Mouse (Mus musculus) neural tube, embryonic 12.5 days (tissue): ENCODE measurements around the gene Ublcp1. TPM values are rescaled to one million over a fixed set of nuclear protein-coding genes. Genes with fewer than 3 reads are reported as not detected.

ENCODE experiments used
- ATAC-seq: fragments of 200-750 bp; cut with Nextera tagmentation; 2 replicates; pipeline ENCODE4 v1.8.0; 2017; ENCODE audit warnings: low read depth, mild to moderate bottlenecking, moderate TSS enrichment, moderate library complexity; ENCODE audit not compliant: low FRiP score
- H3K27ac ChIP-seq: fragments of 300-500 bp; sonication (generic); 2 replicates; pipeline ENCODE4 v1.5.1; 2016
- H3K27me3 ChIP-seq: fragments of 300-500 bp; sonication (generic); replicated peaks from 2 replicates; pipeline ENCODE4 v1.6.1; 2016; ENCODE audit warnings: mild to moderate bottlenecking
- H3K36me3 ChIP-seq: fragments of 300-500 bp; sonication (generic); 2 replicates; pipeline ENCODE4 v1.6.1; 2016; ENCODE audit warnings: mild to moderate bottlenecking
- H3K4me1 ChIP-seq: fragments of 300-500 bp; sonication (generic); 2 replicates; pipeline ENCODE4 v1.6.1; 2016
- H3K4me2 ChIP-seq: fragments of 300-500 bp; sonication (generic); replicated peaks from 2 replicates; pipeline ENCODE4 v1.6.1; 2016; ENCODE audit warnings: mild to moderate bottlenecking
- H3K4me3 ChIP-seq: fragments of 300-500 bp; sonication (generic); 2 replicates; pipeline ENCODE4 v1.5.1; 2016
- H3K9ac ChIP-seq: fragments of 300-500 bp; sonication (generic); 2 replicates; pipeline ENCODE4 v1.6.1; 2016; ENCODE audit warnings: mild to moderate bottlenecking
- H3K9me3 ChIP-seq: fragments of 300-500 bp; sonication (generic); 2 replicates; pipeline ENCODE4 v1.6.1; 2016; ENCODE audit warnings: mild to moderate bottlenecking
- WGBS: fragments of 180-500 bp; shearing (Covaris S2); methylation state at CpG from one replicate; pipeline ENCODE4 v1.1.7; 2016; 5-methylcytosine and 5-hydroxymethylcytosine counted together
- polyA plus RNA-seq: library from polyadenylated mRNA; unstranded; fragments of >200 nt; fragmentation: Nextera tagmentation; extraction: Ambion mirVana; gene quantifications from 2 replicates; pipeline ENCODE4 v1.2.1, GENCODE M21; 2016

The Ublcp1 gene
- polyA plus RNA-seq, 1 experiment from 2014 or later: 70.8 TPM

DNA sequence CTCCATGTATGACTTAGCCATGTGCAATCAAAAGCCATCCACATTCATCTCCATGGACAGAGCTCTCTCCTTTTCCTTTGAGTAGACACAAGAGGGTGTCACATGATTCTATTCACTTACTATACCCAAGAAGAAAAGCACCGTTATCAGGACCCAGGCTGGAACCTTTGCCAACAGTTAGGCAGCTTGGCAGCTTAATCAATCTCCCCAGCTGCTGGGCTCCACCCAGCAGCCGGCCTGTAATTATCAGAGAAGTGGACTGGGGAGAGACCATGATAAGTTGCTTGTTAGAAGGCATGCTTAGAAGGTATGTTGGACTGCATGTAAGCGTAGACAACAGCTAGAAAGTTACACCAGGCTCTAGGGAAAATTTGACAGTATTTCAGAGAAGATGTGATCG is 38.6 kb upstream of the Ublcp1 start:
- H3K4me3 ChIP-seq: no peak overlapping the region
- no peaks in the 10 kb centered on the region for H3K27me3 ChIP-seq
- no peak overlapping the region for H3K9ac ChIP-seq
- 78% methylated on average over 4 of the region's 4 CpGs for WGBS
- H3K4me1 ChIP-seq: no peaks in the 10 kb centered on the region
- H3K9me3 ChIP-seq: no peaks in the 10 kb centered on the region
- no peak for ATAC-seq
- no peaks in the 10 kb centered on the region for H3K36me3 ChIP-seq
- no peak overlapping the region for H3K4me2 ChIP-seq
- no peak overlapping the region for H3K27ac ChIP-seq

DNA sequence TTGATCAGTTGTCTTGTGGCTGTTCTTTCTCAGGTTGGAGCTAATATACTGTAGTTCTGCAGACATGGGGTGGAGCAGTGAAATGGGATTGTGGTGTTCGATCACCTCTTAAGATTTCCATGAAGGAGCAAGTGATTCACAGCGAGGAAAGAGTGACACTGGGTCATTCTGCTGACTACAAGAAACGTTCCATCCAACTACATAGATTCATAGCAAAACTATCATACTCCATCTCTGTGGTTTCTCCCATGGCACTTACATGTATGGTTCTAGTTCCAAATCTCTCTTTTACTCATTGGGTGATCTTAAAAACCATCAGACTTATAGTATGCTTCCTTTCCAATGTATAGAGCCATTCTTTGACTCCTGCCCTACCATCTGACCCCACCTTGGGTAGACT is 34.5 kb upstream of the Ublcp1 start:
- ATAC-seq: no peak
- no peak overlapping the region for H3K4me2 ChIP-seq
- WGBS: 88% methylated on average over 3 of the region's 3 CpGs
- H3K9ac ChIP-seq: no peak overlapping the region
- H3K27ac ChIP-seq: no peak overlapping the region
- H3K9me3 ChIP-seq: no peaks in the 10 kb centered on the region
- H3K36me3 ChIP-seq: no peaks in the 10 kb centered on the region
- no peaks in the 10 kb centered on the region for H3K27me3 ChIP-seq
- H3K4me1 ChIP-seq: no peaks in the 10 kb centered on the region
- H3K4me3 ChIP-seq: no peak overlapping the region

DNA sequence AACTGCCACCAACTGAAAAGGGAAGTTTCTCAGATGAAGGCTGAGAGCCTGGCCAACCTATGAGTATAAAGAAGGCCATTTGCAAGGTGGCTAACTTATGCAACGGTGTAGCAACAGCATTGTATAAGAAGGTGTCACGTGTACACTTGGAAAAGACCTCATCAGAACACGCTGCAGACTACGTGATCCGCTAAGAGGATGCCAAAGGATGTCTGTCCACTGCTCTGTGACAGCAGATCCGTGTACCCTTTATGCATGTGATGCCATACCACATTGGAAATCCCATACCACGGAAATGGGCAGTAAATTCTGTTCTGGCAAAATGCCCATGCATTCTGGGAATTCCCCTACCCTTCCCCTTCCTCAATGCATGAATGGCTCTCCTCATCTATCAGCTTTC is 33.8 kb upstream of the Ublcp1 start:
- no peak overlapping the region for H3K9ac ChIP-seq
- no peak for ATAC-seq
- no peaks in the 10 kb centered on the region for H3K4me1 ChIP-seq
- H3K9me3 ChIP-seq: no peaks in the 10 kb centered on the region
- H3K36me3 ChIP-seq: no peaks in the 10 kb centered on the region
- no peak overlapping the region for H3K27ac ChIP-seq
- no peak overlapping the region for H3K4me3 ChIP-seq
- WGBS: 88% methylated on average over 7 of the region's 7 CpGs
- H3K27me3 ChIP-seq: no peaks in the 10 kb centered on the region
- H3K4me2 ChIP-seq: no peak overlapping the region

DNA sequence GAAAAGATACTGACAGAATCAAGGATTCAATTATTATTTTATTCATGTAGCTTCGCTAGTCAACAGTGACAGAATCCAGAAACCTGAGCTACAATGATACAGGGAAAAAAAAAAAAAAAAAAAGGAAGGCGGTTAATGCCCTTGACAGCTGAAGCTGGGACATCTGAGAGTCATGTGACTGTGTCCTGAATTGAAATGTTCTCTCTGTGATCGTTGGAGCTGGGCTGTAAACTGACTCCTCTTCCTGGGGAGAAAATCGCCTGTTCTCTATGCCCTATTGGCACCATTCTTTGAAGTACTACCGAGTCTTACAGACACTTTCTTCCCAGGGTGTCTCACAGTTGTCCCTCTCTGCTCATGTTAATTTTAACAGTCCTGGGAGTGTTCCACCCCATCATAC is 32.6 kb upstream of the Ublcp1 start:
- no peaks in the 10 kb centered on the region for H3K9me3 ChIP-seq
- no peaks in the 10 kb centered on the region for H3K36me3 ChIP-seq
- 37% methylated on average over 5 of the region's 5 CpGs for WGBS
- no peak overlapping the region for H3K9ac ChIP-seq
- H3K4me3 ChIP-seq: no peak overlapping the region
- H3K4me1 ChIP-seq: no peaks in the 10 kb centered on the region
- no peak for ATAC-seq
- no peak overlapping the region for H3K27ac ChIP-seq
- H3K27me3 ChIP-seq: no peaks in the 10 kb centered on the region
- no peak overlapping the region for H3K4me2 ChIP-seq

GRCm38 (mm10) chr11:44501477-44501876 is 31.2 kb upstream of the Ublcp1 start:
- Histone ChIP-seq H3K4me1 (no peaks in the 10 kb centered on the region), H3K27ac (no peak overlapping the region), H3K9ac (no peak overlapping the region), H3K4me3 (no peak overlapping the region), H3K36me3 (no peaks in the 10 kb centered on the region), H3K9me3 (no peaks in the 10 kb centered on the region), H3K4me2 (no peak overlapping the region), H3K27me3 (no peaks in the 10 kb centered on the region)
- WGBS: 91% methylated on average over 2 of the region's 2 CpGs
- no peak for ATAC-seq

GRCm38 (mm10) chr11:44500966-44501365 is 30.7 kb upstream of the Ublcp1 start:
- WGBS: 87% methylated on average over 7 of the region's 7 CpGs
- Histone ChIP-seq H3K27me3 (no peaks in the 10 kb centered on the region), H3K9me3 (no peaks in the 10 kb centered on the region), H3K4me1 (no peaks in the 10 kb centered on the region), H3K4me3 (no peak overlapping the region), H3K27ac (no peak overlapping the region), H3K36me3 (no peaks in the 10 kb centered on the region), H3K4me2 (no peak overlapping the region), H3K9ac (no peak overlapping the region)
- no peak for ATAC-seq

DNA sequence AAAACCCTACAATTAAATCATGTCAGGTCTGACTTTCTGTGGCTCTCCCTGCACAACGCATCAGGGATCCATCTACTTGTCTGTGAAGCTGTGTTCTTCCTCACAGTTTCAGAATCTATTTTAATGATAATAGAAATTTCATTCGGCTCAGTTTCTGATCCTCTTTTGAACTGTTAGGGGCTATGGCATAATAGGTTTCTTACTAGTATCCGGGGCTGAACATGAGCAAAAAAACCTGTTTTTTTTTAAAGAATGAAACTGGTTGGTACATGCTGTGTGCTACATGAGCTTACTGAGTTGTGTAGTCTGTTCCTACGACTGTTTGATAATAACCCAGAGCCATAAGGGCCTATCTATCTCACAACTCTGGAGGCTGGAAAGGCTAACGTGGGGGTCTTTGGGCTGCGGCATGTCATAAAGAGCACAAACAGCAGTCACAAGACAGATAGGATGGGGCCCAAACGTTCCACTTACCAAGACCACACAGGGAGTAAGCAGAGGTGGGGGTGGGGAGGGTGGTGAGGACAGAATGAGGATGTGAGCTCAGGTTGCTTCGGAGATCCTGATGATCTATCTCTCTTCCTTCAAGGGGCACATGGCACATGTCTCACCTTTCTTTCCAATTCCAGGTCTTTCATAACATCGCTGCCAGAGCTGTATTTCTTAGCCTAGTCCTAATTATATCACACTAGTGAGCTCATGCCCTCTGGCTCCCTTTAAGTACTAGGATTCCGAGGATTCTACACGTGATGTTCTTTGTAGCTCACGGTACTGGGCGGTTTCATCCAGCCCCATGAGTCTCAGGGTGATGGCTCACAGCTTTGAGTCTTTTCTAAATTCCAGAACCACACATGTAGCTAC is 28.3 kb upstream of the Ublcp1 start:
- no peaks in the 10 kb centered on the region for H3K9me3 ChIP-seq
- 72% methylated on average over 13 of the region's 13 CpGs for WGBS
- H3K9ac ChIP-seq: no peak overlapping the region
- H3K27me3 ChIP-seq: no peaks in the 10 kb centered on the region
- no peak overlapping the region for H3K4me3 ChIP-seq
- H3K4me2 ChIP-seq: no peak overlapping the region
- H3K36me3 ChIP-seq: no peaks in the 10 kb centered on the region
- no peaks in the 10 kb centered on the region for H3K4me1 ChIP-seq
- H3K27ac ChIP-seq: no peak overlapping the region
- no peak for ATAC-seq

GRCm38 (mm10) chr11:44496217-44496616 is 25.9 kb upstream of the Ublcp1 start:
- no peaks in the 10 kb centered on the region for H3K27me3 ChIP-seq
- H3K9ac ChIP-seq: no peak overlapping the region
- ATAC-seq: no peak
- H3K4me3 ChIP-seq: no peak overlapping the region
- H3K4me2 ChIP-seq: no peak overlapping the region
- WGBS: 64% methylated on average over 3 of the region's 3 CpGs
- no peak overlapping the region for H3K27ac ChIP-seq
- no peaks in the 10 kb centered on the region for H3K9me3 ChIP-seq
- H3K36me3 ChIP-seq: no peaks in the 10 kb centered on the region
- H3K4me1 ChIP-seq: no peaks in the 10 kb centered on the region

DNA sequence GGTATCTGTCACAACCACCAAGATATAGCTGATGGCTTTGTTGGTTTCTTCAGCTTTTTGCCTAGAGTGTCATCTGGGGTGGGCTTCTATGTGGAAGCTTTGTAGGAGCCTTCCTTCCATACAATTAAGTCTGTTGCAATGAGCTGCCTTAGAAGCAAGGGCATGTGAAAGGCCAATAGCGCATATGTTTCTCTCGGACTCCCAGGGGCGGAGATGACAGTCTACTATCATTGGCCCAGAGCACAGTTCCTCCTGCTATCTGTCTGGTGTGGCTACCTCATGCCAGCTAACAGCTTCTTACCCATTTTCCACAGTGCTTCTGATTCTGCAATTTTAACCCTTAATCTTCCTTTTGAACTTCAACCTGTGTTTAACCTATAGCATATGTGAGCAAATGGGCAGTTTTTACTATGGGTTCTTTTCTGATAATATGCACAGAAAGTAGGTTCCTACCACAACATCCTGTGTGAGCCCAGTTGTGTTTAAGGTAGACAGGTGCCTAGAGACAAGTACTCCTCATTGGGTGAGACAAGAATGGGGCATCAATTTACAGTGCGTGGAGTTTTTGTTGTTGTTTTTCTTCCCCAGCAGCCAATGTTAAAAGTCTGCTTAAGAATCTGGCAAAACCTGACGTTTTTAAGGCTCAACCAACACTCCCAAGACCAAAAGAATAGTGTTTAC is 24.5 kb upstream of the Ublcp1 start:
- ATAC-seq: no peak
- H3K27ac ChIP-seq: no peak overlapping the region
- H3K4me3 ChIP-seq: no peak overlapping the region
- 82% methylated on average over 5 of the region's 5 CpGs for WGBS
- H3K4me2 ChIP-seq: no peak overlapping the region
- H3K9ac ChIP-seq: no peak overlapping the region
- H3K9me3 ChIP-seq: no peaks in the 10 kb centered on the region
- no peaks in the 10 kb centered on the region for H3K4me1 ChIP-seq
- no peaks in the 10 kb centered on the region for H3K27me3 ChIP-seq
- H3K36me3 ChIP-seq: no peaks in the 10 kb centered on the region

GRCm38 (mm10) chr11:44489117-44489516 is 18.8 kb upstream of the Ublcp1 start:
- Histone ChIP-seq H3K36me3 (no peaks in the 10 kb centered on the region), H3K4me1 (no peaks in the 10 kb centered on the region), H3K9ac (no peak overlapping the region), H3K9me3 (no peaks in the 10 kb centered on the region), H3K4me3 (no peak overlapping the region), H3K27ac (no peak overlapping the region), H3K27me3 (no peaks in the 10 kb centered on the region), H3K4me2 (no peak overlapping the region)
- WGBS: 89% methylated on average over 1 of the region's 1 CpGs
- no peak for ATAC-seq

- no peaks in the 10 kb centered on the region for H3K27me3 ChIP-seq
- 90% methylated on average over 7 of the region's 7 CpGs for WGBS
- H3K9ac ChIP-seq: no peak overlapping the region
- ATAC-seq: no peak
- no peak overlapping the region for H3K4me3 ChIP-seq
- no peaks in the 10 kb centered on the region for H3K36me3 ChIP-seq
- H3K4me1 ChIP-seq: no peaks in the 10 kb centered on the region
- H3K4me2 ChIP-seq: no peak overlapping the region
- no peak overlapping the region for H3K27ac ChIP-seq
- H3K9me3 ChIP-seq: no peaks in the 10 kb centered on the region
These were observed 14.9 kb upstream of the Ublcp1 start for GRCm38 (mm10) chr11:44485089-44485736.

- no peaks in the 10 kb centered on the region for H3K36me3 ChIP-seq
- WGBS: 88% methylated on average over 6 of the region's 6 CpGs
- no peaks in the 10 kb centered on the region for H3K27me3 ChIP-seq
- no peak overlapping the region for H3K4me3 ChIP-seq
- H3K4me2 ChIP-seq: no peak overlapping the region
- H3K4me1 ChIP-seq: no peaks in the 10 kb centered on the region
- H3K9ac ChIP-seq: no peak overlapping the region
- no peak overlapping the region for H3K27ac ChIP-seq
- ATAC-seq: no peak
- no peaks in the 10 kb centered on the region for H3K9me3 ChIP-seq
These were observed 9.9 kb upstream of the Ublcp1 start for GRCm38 (mm10) chr11:44480246-44480645.
